Mouse (Mus musculus) MN1 (cell line): ENCODE data around the gene Oosp1.

Source experiments
- DNase-seq: peaks from one replicate; pipeline ENCODE4 v3.0.0-alpha.2; 2016; ENCODE audit warnings: low spot score

Gene Oosp1

DNA sequence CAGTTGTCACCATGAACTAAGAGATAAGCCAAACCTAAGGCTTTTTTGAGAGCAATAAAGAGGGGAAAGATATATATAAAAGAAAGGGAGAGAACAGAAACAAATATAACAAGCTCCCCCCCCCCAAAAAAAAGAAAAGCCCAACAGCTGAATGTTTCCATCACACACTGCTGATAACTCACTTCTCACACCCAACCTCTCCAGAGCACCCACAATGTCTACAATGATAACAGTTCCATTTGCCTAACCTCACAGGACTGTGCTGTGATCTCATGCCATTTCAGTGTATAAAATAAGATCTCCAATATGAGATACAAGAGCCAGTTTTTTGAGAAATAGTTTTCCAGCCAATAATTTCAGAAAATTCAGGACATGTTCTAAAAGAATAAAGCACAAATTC is 73.0 kb downstream of the Oosp1 start:
- no peak for DNase-seq
